Mouse (Mus musculus): ENCODE measurements around the gene Dcaf11. TPM values are rescaled to one million over a fixed set of nuclear protein-coding genes. Genes with fewer than 3 reads are reported as not detected.
A peak's percentile ranks its signal among the peaks of the same experiment; 100 is the strongest.

Gene Dcaf11
- polyA plus RNA-seq, 1 experiment from 2014 or later: 69.7 TPM

DNA sequence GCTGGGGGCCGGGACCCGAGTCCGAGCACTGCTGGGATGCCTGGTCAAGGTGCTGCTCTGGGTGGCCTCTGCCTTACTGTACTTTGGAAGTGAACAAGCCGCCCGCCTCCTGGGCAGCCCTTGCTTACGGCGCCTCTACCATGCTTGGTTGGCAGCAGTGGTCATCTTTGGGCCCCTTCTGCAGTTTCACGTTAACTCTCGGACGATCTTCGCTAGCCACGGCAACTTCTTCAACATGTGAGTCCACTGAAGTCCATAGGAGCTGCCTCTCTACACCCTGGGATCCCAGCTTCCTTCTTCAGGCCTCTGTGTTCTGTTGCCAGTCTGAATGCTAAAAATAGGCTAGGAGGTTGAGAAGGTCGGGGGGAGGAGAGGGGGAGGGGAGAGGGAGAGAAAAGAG lies 15.9 kb downstream of the Dcaf11 start:
- Histone ChIP-seq H3K9ac (replicated peaks) (peak overlapping the region; percentile 5; the same call in 1 of the 2 replicates), H3K27ac (no peak overlapping the region), H3K36me3 (peaks cover 14% of the 10 kb centered on the region), H3K27me3 (no peaks in the 10 kb centered on the region), H3K4me3 (replicated peaks) (0 out of 2 replicates have a peak overlapping the region, but pooled peaks have one; percentile 5), H3K9me3 (no peaks in the 10 kb centered on the region), H3K4me2 (peak overlapping the region; percentile 23; the same call in 1 of the 2 replicates), H3K4me1 (replicated peaks) (peaks cover 15% of the 10 kb centered on the region)
- 72% methylated on average over 13 of the region's 13 CpGs for WGBS
- no peak; the same call in 1 of the 2 replicates for ATAC-seq (ENCODE audit: insufficient number of reproducible peaks, insufficient read depth, low FRiP score, low TSS enrichment, low read depth)

GRCm38 (mm10) chr14:55576376-55576775 lies 16.6 kb downstream of the Dcaf11 start:
- Histone ChIP-seq H3K36me3 (peaks cover 17% of the 10 kb centered on the region), H3K9me3 (no peaks in the 10 kb centered on the region), H3K4me2 (peak overlapping the region; percentile 23; the same call in 1 of the 2 replicates), H3K9ac (replicated peaks) (no peak overlapping the region), H3K4me1 (replicated peaks) (peaks cover 15% of the 10 kb centered on the region), H3K27ac (0 out of 2 replicates have a peak overlapping the region, but pooled peaks have one; percentile 7), H3K4me3 (replicated peaks) (peak overlapping the region; percentile 11; the same call in 1 of the 2 replicates), H3K27me3 (no peaks in the 10 kb centered on the region)
- ATAC-seq (ENCODE audit: insufficient number of reproducible peaks, insufficient read depth, low FRiP score, low TSS enrichment, low read depth): no peak
- WGBS: 76% methylated on average over 16 of the region's 16 CpGs

DNA sequence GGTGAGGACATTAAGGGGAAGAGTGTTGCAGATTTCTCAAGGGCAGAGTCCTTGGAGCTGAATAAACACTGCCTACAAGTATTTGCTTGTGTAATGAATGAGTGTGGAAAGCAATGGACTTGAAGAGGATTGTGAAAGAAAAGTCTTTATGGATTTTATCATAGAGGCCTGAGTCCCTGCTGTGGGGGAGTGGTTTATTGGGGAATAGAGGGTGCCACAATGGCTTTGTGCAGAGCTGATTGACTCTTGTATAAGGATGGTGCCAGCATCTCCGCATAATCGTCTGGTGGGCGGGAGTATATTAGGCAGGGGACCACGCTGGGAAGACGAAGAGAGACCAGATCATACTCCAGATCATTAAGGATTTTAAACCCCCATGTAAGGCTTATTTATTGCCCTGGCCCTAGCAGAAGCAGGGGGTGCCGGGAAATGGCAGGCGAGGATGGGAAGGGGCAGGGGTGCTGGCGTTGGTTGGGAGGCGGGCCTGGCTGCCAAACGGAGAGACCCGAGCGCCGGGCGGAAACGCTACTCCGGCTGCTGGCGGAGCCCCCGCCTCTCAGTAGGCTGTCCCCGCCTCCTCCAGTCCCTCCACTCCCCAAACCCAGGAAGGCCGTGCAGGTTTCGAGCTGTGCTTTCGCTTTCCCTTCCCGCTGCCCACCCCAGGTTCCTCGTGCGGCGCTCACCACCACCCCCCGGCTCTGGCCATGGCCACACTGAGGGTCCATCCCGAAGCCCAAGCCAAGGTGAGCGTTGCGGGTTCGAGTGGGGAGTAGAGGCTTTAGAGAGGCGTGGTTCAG lies 18.3 kb downstream of the Dcaf11 start, which contains the start of gene Psme1:
TSS of gene Psme1 (plus strand) at position 253 of the 797 bp plus-strand sequence.
- Histone ChIP-seq H3K4me3 (replicated peaks) (peak within 1 kb of the TSS; percentile 64), H3K9ac (replicated peaks) (peak within 1 kb of the TSS; percentile 79), H3K4me2 (peak within 1 kb of the TSS; percentile 85), H3K27me3 (no peaks in the 10 kb centered on the region), H3K36me3 (peaks cover 27% of the 10 kb centered on the region), H3K4me1 (replicated peaks) (peaks cover 15% of the 10 kb centered on the region), H3K9me3 (no peaks in the 10 kb centered on the region), H3K27ac (peak within 1 kb of the TSS; percentile 86)
- peak; percentile 83 for ATAC-seq (ENCODE audit: insufficient number of reproducible peaks, insufficient read depth, low FRiP score, low TSS enrichment, low read depth)
- WGBS: 1% methylated on average over 32 of the region's 32 CpGs

GRCm38 (mm10) chr14:55578668-55579269 lies 19.0 kb downstream of the Dcaf11 start:
- H3K27ac ChIP-seq: peak overlapping the region; percentile 86
- no peaks in the 10 kb centered on the region for H3K9me3 ChIP-seq
- peaks cover 27% of the 10 kb centered on the region for H3K36me3 ChIP-seq
- peak overlapping the region; percentile 79 for H3K9ac ChIP-seq (replicated peaks)
- peak overlapping the region; percentile 85 for H3K4me2 ChIP-seq
- H3K4me1 ChIP-seq (replicated peaks): peaks cover 15% of the 10 kb centered on the region
- H3K4me3 ChIP-seq (replicated peaks): peak overlapping the region; percentile 64
- no peaks in the 10 kb centered on the region for H3K27me3 ChIP-seq
- peak; percentile 49 for ATAC-seq (ENCODE audit: insufficient number of reproducible peaks, insufficient read depth, low FRiP score, low TSS enrichment, low read depth)
- 35% methylated on average over 6 of the region's 6 CpGs for WGBS

GRCm38 (mm10) chr14:55579511-55580496 lies 20.0 kb downstream of the Dcaf11 start:
- Histone ChIP-seq H3K27me3 (peaks cover 7% of the 10 kb centered on the region; the same call in 1 of the 2 replicates), H3K27ac (no peak overlapping the region), H3K4me1 (replicated peaks) (peaks cover 19% of the 10 kb centered on the region), H3K4me3 (replicated peaks) (no peak overlapping the region), H3K36me3 (peaks cover 27% of the 10 kb centered on the region), H3K9ac (replicated peaks) (no peak overlapping the region), H3K9me3 (no peaks in the 10 kb centered on the region), H3K4me2 (no peak overlapping the region)
- 85% methylated on average over 23 of the region's 23 CpGs for WGBS
- ATAC-seq (ENCODE audit: insufficient number of reproducible peaks, insufficient read depth, low FRiP score, low TSS enrichment, low read depth): no peak

GRCm38 (mm10) chr14:55580731-55581130 lies 20.9 kb downstream of the Dcaf11 start:
- ATAC-seq (ENCODE audit: insufficient number of reproducible peaks, insufficient read depth, low FRiP score, low TSS enrichment, low read depth): no peak
- no peak overlapping the region for H3K27ac ChIP-seq
- no peak overlapping the region for H3K4me3 ChIP-seq (replicated peaks)
- WGBS: 93% methylated on average over 16 of the region's 16 CpGs
- no peak overlapping the region for H3K9ac ChIP-seq (replicated peaks)
- no peaks in the 10 kb centered on the region for H3K9me3 ChIP-seq
- H3K4me1 ChIP-seq (replicated peaks): peaks cover 20% of the 10 kb centered on the region
- peaks cover 7% of the 10 kb centered on the region; the same call in 1 of the 2 replicates for H3K27me3 ChIP-seq
- H3K4me2 ChIP-seq: no peak overlapping the region
- H3K36me3 ChIP-seq: peaks cover 27% of the 10 kb centered on the region

GRCm38 (mm10) chr14:55581981-55582681 lies 22.3 kb downstream of the Dcaf11 start:
- H3K4me2 ChIP-seq: no peak overlapping the region
- H3K27ac ChIP-seq: no peak overlapping the region
- H3K9ac ChIP-seq (replicated peaks): no peak overlapping the region
- peaks cover 32% of the 10 kb centered on the region for H3K36me3 ChIP-seq
- 78% methylated on average over 9 of the region's 9 CpGs for WGBS
- no peak for ATAC-seq (ENCODE audit: insufficient number of reproducible peaks, insufficient read depth, low FRiP score, low TSS enrichment, low read depth)
- H3K4me1 ChIP-seq (replicated peaks): peaks cover 18% of the 10 kb centered on the region
- H3K27me3 ChIP-seq: peaks cover 7% of the 10 kb centered on the region; the same call in 1 of the 2 replicates
- H3K9me3 ChIP-seq: no peaks in the 10 kb centered on the region
- H3K4me3 ChIP-seq (replicated peaks): no peak overlapping the region

GRCm38 (mm10) chr14:55584303-55584701 lies 24.5 kb downstream of the Dcaf11 start:
- Histone ChIP-seq H3K9me3 (no peaks in the 10 kb centered on the region), H3K4me1 (replicated peaks) (peaks cover 9% of the 10 kb centered on the region), H3K27me3 (peaks cover 7% of the 10 kb centered on the region; the same call in 1 of the 2 replicates), H3K4me2 (peak overlapping the region; percentile 91), H3K9ac (replicated peaks) (no peak overlapping the region), H3K27ac (no peak overlapping the region), H3K4me3 (replicated peaks) (peak overlapping the region; percentile 48), H3K36me3 (peaks cover 52% of the 10 kb centered on the region)
- no peak for ATAC-seq (ENCODE audit: insufficient number of reproducible peaks, insufficient read depth, low FRiP score, low TSS enrichment, low read depth)
- WGBS: 37% methylated on average over 5 of the region's 5 CpGs

GRCm38 (mm10) chr14:55584702-55585565 lies 25.1 kb downstream of the Dcaf11 start, which contains the start of gene Emc9:
Gene Emc9, minus strand, starts transcription at chr14:55585302.
- H3K27me3 ChIP-seq: peaks cover 7% of the 10 kb centered on the region; the same call in 1 of the 2 replicates
- peak within 1 kb of the TSS; percentile 64 for H3K9ac ChIP-seq (replicated peaks)
- 2% methylated on average over 43 of the region's 43 CpGs for WGBS
- H3K9me3 ChIP-seq: no peaks in the 10 kb centered on the region
- no peak within 1 kb of the TSS for H3K27ac ChIP-seq
- peak within 1 kb of the TSS; percentile 91 for H3K4me2 ChIP-seq
- H3K4me3 ChIP-seq (replicated peaks): peak within 1 kb of the TSS; percentile 48
- peaks cover 50% of the 10 kb centered on the region for H3K36me3 ChIP-seq
- H3K4me1 ChIP-seq (replicated peaks): peaks cover 12% of the 10 kb centered on the region
- peak; percentile 85 for ATAC-seq (ENCODE audit: insufficient number of reproducible peaks, insufficient read depth, low FRiP score, low TSS enrichment, low read depth)

All from limb, embryonic 12.5 days (tissue).